Mouse (Mus musculus) heart, adult 18-20 months (tissue): Measurements from ENCODE around the gene Ccr7. TPM values are rescaled to one million over a fixed set of nuclear protein-coding genes. Genes with fewer than 3 reads are reported as not detected.

Experiments used
- DNase-seq, 2 experiments: peaks; one replicate each; pipeline ENCODE4 v3.0.0; 2021 to 2022; ENCODE audit warnings: mixed read lengths in 1 of 2
- total RNA-seq, 2 experiments: library from RNA; stranded (reverse); gene quantifications; 2 replicates each; pipeline ENCODE4 v1.2.3; 2021

The Ccr7 gene
- total RNA-seq, 2 experiments from 2014 or later: 0.30 to 2.8 TPM

GRCm38 (mm10) chr11:99117907-99118306, 37.0 kb downstream of the Ccr7 start:
- no peak for DNase-seq

GRCm38 (mm10) chr11:99115940-99116339, 38.9 kb downstream of the Ccr7 start:
- DNase-seq: no peak

- no peak for DNase-seq
Observed at GRCm38 (mm10) chr11:99113111-99113510, 41.8 kb downstream of the Ccr7 start.

GRCm38 (mm10) chr11:99112700-99113099, 42.2 kb downstream of the Ccr7 start:
- DNase-seq: no peak

GRCm38 (mm10) chr11:99111631-99112030, 43.2 kb downstream of the Ccr7 start:
- DNase-seq: no peak

GRCm38 (mm10) chr11:99111155-99111554, 43.7 kb downstream of the Ccr7 start:
- no peak for DNase-seq

- no peak for DNase-seq
Observed at GRCm38 (mm10) chr11:99110370-99111110, 44.3 kb downstream of the Ccr7 start.

GRCm38 (mm10) chr11:99108296-99108695, 46.6 kb downstream of the Ccr7 start:
- DNase-seq: no peak

- no peak for DNase-seq
Observed at GRCm38 (mm10) chr11:99105981-99106726, 48.7 kb downstream of the Ccr7 start.

- no peak for DNase-seq
Observed at GRCm38 (mm10) chr11:99104609-99105410, 50.1 kb downstream of the Ccr7 start.

GRCm38 (mm10) chr11:99102575-99103270, 52.2 kb downstream of the Ccr7 start:
- no peak for DNase-seq

- DNase-seq: no peak
Observed at GRCm38 (mm10) chr11:99101693-99102092, 53.2 kb downstream of the Ccr7 start.

GRCm38 (mm10) chr11:99100215-99100614, 54.7 kb downstream of the Ccr7 start:
- no peak for DNase-seq

GRCm38 (mm10) chr11:99099516-99099915, 55.4 kb downstream of the Ccr7 start:
- DNase-seq: peak; percentile 41 to 49

GRCm38 (mm10) chr11:99098924-99099323, 56.0 kb downstream of the Ccr7 start:
- no peak for DNase-seq

GRCm38 (mm10) chr11:99096996-99097774, 57.7 kb downstream of the Ccr7 start:
- DNase-seq: no peak

- DNase-seq: no peak
Observed at GRCm38 (mm10) chr11:99096417-99096816, 58.5 kb downstream of the Ccr7 start.

GRCm38 (mm10) chr11:99095759-99096158, 59.1 kb downstream of the Ccr7 start:
- no peak for DNase-seq

- DNase-seq: no peak
Observed at GRCm38 (mm10) chr11:99094911-99095676, 59.8 kb downstream of the Ccr7 start.
